Mouse (Mus musculus) kidney, postnatal 25 days (tissue): ENCODE results near the gene Cst3.

Experiments
- DNase-seq, 2 experiments: peaks; one replicate each; pipeline ENCODE4 v3.0.0; 2021; ENCODE audit warnings: mixed read lengths in 2 of 2

Cst3 gene

GRCm38 (mm10) chr2:148875335-148875811 lies at the start of gene Cst3:
TSS of gene Cst3 (minus strand) at chr2:148875692.
- peak; percentile 97 for DNase-seq

GRCm38 (mm10) chr2:148902286-148902685 lies 26.8 kb upstream of the Cst3 start:
- DNase-seq = peak; percentile 66 to 80

- DNase-seq = no peak
Observed at GRCm38 (mm10) chr2:148900305-148900704, 24.8 kb upstream of the Cst3 start.

GRCm38 (mm10) chr2:148896219-148896618 lies 20.7 kb upstream of the Cst3 start:
- DNase-seq = no peak

GRCm38 (mm10) chr2:148893107-148893506 lies 17.6 kb upstream of the Cst3 start:
- DNase-seq = no peak

GRCm38 (mm10) chr2:148890021-148890851 lies 14.7 kb upstream of the Cst3 start:
- DNase-seq = no peak

- no peak for DNase-seq
Observed at GRCm38 (mm10) chr2:148889331-148890010, 14.0 kb upstream of the Cst3 start.

GRCm38 (mm10) chr2:148888872-148889271 lies 13.4 kb upstream of the Cst3 start:
- no peak for DNase-seq

- no peak for DNase-seq
Observed at GRCm38 (mm10) chr2:148884738-148885137, 9.2 kb upstream of the Cst3 start.

- peak; percentile 36 to 68 for DNase-seq
Observed at GRCm38 (mm10) chr2:148879199-148879598, 3.7 kb upstream of the Cst3 start.

GRCm38 (mm10) chr2:148878641-148879130 lies 3.2 kb upstream of the Cst3 start:
- no peak for DNase-seq

GRCm38 (mm10) chr2:148877016-148877770 lies 1.7 kb upstream of the Cst3 start:
- DNase-seq = peak; percentile 69 to 70

- peak; percentile 40 to 52 for DNase-seq
Observed at GRCm38 (mm10) chr2:148874617-148875334, 716 bp downstream of the Cst3 start.

GRCm38 (mm10) chr2:148874224-148874616 lies 1.3 kb downstream of the Cst3 start:
- DNase-seq = no peak

- no peak for DNase-seq
Observed at GRCm38 (mm10) chr2:148872860-148873259, 2.6 kb downstream of the Cst3 start.

GRCm38 (mm10) chr2:148870526-148870925 lies 5.0 kb downstream of the Cst3 start:
- DNase-seq = no peak

- DNase-seq = no peak
Observed at GRCm38 (mm10) chr2:148868959-148869358, 6.5 kb downstream of the Cst3 start.

GRCm38 (mm10) chr2:148864966-148865365 lies 10.5 kb downstream of the Cst3 start, which contains the start of gene 9230104L09Rik:
TSS of gene 9230104L09Rik (minus strand) at chr2:148865038.
- DNase-seq = no peak

- DNase-seq = no peak
Observed at GRCm38 (mm10) chr2:148861693-148862092, 13.8 kb downstream of the Cst3 start.

- DNase-seq = no peak
Observed at GRCm38 (mm10) chr2:148860993-148861392, 14.5 kb downstream of the Cst3 start.

- DNase-seq = no peak
Observed at GRCm38 (mm10) chr2:148857506-148857905, 18.0 kb downstream of the Cst3 start.
